15 mouse cellular contexts compared by ENCODE assay signal in the genomic region with DNA sequence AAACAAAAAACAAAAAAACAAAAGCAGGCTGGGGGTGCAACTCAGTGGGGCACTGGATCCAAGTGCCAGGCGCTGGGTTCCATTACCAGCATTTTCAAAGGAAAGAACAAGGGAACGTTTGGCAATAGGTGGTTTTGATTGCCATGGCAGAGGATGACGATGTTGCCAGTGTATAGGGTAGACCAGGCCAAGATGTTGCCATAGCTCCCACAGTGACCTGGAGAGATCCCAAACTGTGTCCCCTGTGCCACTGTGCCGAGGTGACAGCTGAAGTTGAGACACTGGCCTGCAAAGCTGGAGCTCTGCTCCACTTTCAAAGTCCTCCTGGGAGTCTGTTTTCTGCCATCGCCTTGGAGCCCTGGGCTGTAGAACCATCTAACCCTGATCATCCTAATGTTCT. TPM values are rescaled to one million over a fixed set of nuclear protein-coding genes. Genes with fewer than 3 reads are reported as not detected.
"Had no signal": no experiment of that assay in that cellular context is flagged by ENCODE, and none has a peak within 500 bp of the region (broad histone marks: within the 10 kb centered on the region; RNA-seq: fewer than 3 reads in every experiment).

No protein-coding gene starts in this region.

- DNase-seq: lung, adult 18-20 months; lung, embryonic 14.5 days; lung, postnatal 10 days; lung, postnatal 4 days; midbrain, embryonic 14.5 days; retina, postnatal 1 day; right cerebral cortex, adult 18-20 months; right cerebral cortex, postnatal 25 days; right cerebral cortex, postnatal 4 days; spleen, adult 18-20 months; thymus, adult 18-20 months; thymus, postnatal 14 days; thymus, postnatal 36 days had no signal

RNA-seq across cellular contexts. Expression of a gene that starts 23.9 kb away (rescaled TPM):
- total RNA-seq: megakaryocyte, adult 5-6 weeks; megakaryocyte-erythroid progenitor cell, adult 5-6 weeks had no signal

RNA-seq across cellular contexts. Expression of a gene that starts 38.6 kb away (rescaled TPM):
- total RNA-seq: megakaryocyte-erythroid progenitor cell, adult 5-6 weeks had no signal
